9 mouse cellular contexts compared by ENCODE assay signal in genomic region chr2:73745647-73746374, GRCm38 (mm10). TPM values are rescaled to one million over a fixed set of nuclear protein-coding genes. Genes with fewer than 3 reads are reported as not detected.
DNase-seq lines count a peak whose midpoint lies in the region; ATAC-seq lines count a peak whose summit lies in the region.
"Had no signal": no experiment of that assay in that cellular context is flagged by ENCODE, and none has a peak within 500 bp of the region (broad histone marks: within the 10 kb centered on the region; RNA-seq: fewer than 3 reads in every experiment).

No protein-coding gene starts in this region.

- no peak overlapping the region for H3K4me2 ChIP-seq in forebrain, embryonic 14.5 days (ENCODE audit: low read length)
- no peak overlapping the region for H3K4me2 ChIP-seq in forebrain, embryonic 12.5 days
- H3K4me2 ChIP-seq in embryonic facial prominence, embryonic 14.5 days (ENCODE audit: low read depth, low read length): no peak overlapping the region
- H3K4me2 ChIP-seq: embryonic facial prominence, embryonic 12.5 days had no signal

- H3K9ac ChIP-seq in forebrain, embryonic 14.5 days (ENCODE audit: low read length): no peak overlapping the region
- no peak overlapping the region for H3K9ac ChIP-seq in forebrain, embryonic 12.5 days
- no peak overlapping the region for H3K9ac ChIP-seq in embryonic facial prominence, embryonic 14.5 days (ENCODE audit: low read depth, low read length)
- H3K9ac ChIP-seq: embryonic facial prominence, embryonic 12.5 days had no signal

- 72% methylated on average over 3 of the region's 3 CpGs for WGBS in forebrain, embryonic 14.5 days
- 67% methylated on average over 3 of the region's 3 CpGs for WGBS in forebrain, embryonic 12.5 days
- WGBS in embryonic facial prominence, embryonic 14.5 days: 45% methylated on average over 3 of the region's 3 CpGs

- H3K4me3 ChIP-seq in forebrain, embryonic 14.5 days (ENCODE audit: low read depth, low read length): no peak overlapping the region
- no peak overlapping the region for H3K4me3 ChIP-seq in forebrain, embryonic 12.5 days (replicated peaks)
- H3K4me3 ChIP-seq in embryonic facial prominence, embryonic 14.5 days (ENCODE audit: low read depth, low read length): no peak overlapping the region
- H3K4me3 ChIP-seq: embryonic facial prominence, embryonic 12.5 days had no signal

- intact Hi-C loops in left cerebral cortex, postnatal 14 days (cut with DNase I): no loop called here

- no peaks in the 10 kb centered on the region for H3K36me3 ChIP-seq in forebrain, embryonic 14.5 days (ENCODE audit: control insufficient read depth, insufficient read depth, low read length)
- no peaks in the 10 kb centered on the region for H3K36me3 ChIP-seq in forebrain, embryonic 12.5 days (replicated peaks)
- H3K36me3 ChIP-seq in embryonic facial prominence, embryonic 14.5 days (ENCODE audit: control insufficient read depth, insufficient read depth, low read length): no peaks in the 10 kb centered on the region
- H3K36me3 ChIP-seq: embryonic facial prominence, embryonic 12.5 days had no signal

- H3K27ac ChIP-seq in forebrain, embryonic 14.5 days (ENCODE audit: low read depth, low read length): no peak overlapping the region
- no peak overlapping the region for H3K27ac ChIP-seq in forebrain, embryonic 12.5 days
- no peak overlapping the region for H3K27ac ChIP-seq in embryonic facial prominence, embryonic 14.5 days (replicated peaks; ENCODE audit: low read depth, low read length)
- H3K27ac ChIP-seq: embryonic facial prominence, embryonic 12.5 days had no signal

- ATAC-seq in forebrain, embryonic 14.5 days: no peak
- ATAC-seq in forebrain, embryonic 12.5 days (ENCODE audit: low FRiP score): no peak
- no peak for ATAC-seq in embryonic facial prominence, embryonic 14.5 days (ENCODE audit: low read depth)

- no peaks in the 10 kb centered on the region for H3K9me3 ChIP-seq in forebrain, embryonic 14.5 days (replicated peaks; ENCODE audit: control insufficient read depth, low read length)
- no peaks in the 10 kb centered on the region for H3K9me3 ChIP-seq in forebrain, embryonic 12.5 days
- no peaks in the 10 kb centered on the region for H3K9me3 ChIP-seq in embryonic facial prominence, embryonic 14.5 days (ENCODE audit: control insufficient read depth, low read length)
- H3K9me3 ChIP-seq: embryonic facial prominence, embryonic 12.5 days had no signal

- H3K27me3 ChIP-seq in forebrain, embryonic 14.5 days (replicated peaks; ENCODE audit: control insufficient read depth, insufficient read depth, low read length): no peaks in the 10 kb centered on the region
- H3K27me3 ChIP-seq in forebrain, embryonic 12.5 days: no peaks in the 10 kb centered on the region
- no peaks in the 10 kb centered on the region for H3K27me3 ChIP-seq in embryonic facial prominence, embryonic 14.5 days (replicated peaks; ENCODE audit: control insufficient read depth, insufficient read depth, low read length)
- H3K27me3 ChIP-seq: embryonic facial prominence, embryonic 12.5 days had no signal

- peak; percentile 33 for DNase-seq in forebrain, embryonic 14.5 days (ENCODE audit: low spot score)
- peak; percentile 41 to 64 for DNase-seq in left cerebral cortex, postnatal 14 days (ENCODE audit: low spot score in 2 of 2)
- DNase-seq in left cerebral cortex, adult 8-10 months (ENCODE audit: low spot score in 2 of 2): no peak
- DNase-seq in embryonic facial prominence, embryonic 14.5 days (ENCODE audit: low spot score): peak; percentile 17
- DNase-seq in lung, postnatal 36 days: peak; percentile 70
- no peak for DNase-seq in ovary, postnatal 10 days (ENCODE audit: low spot score)
- no peak for DNase-seq in urinary bladder, postnatal 4 days (ENCODE audit: low spot score in 2 of 2)

- H3K4me1 ChIP-seq in forebrain, embryonic 14.5 days (ENCODE audit: control insufficient read depth, insufficient read depth, low read length): no peaks in the 10 kb centered on the region
- H3K4me1 ChIP-seq in forebrain, embryonic 12.5 days: no peaks in the 10 kb centered on the region
- H3K4me1 ChIP-seq in embryonic facial prominence, embryonic 14.5 days (ENCODE audit: control insufficient read depth, insufficient read depth, low read length): no peaks in the 10 kb centered on the region

RNA-seq across cellular contexts. Expression of gene Chn1, which starts 29.3 kb away (rescaled TPM):
- polyA plus RNA-seq in forebrain, embryonic 14.5 days (2014; fragmentation: Nextera tagmentation; extraction: Ambion mirVana): 93.5 and 98.9 TPM in 2 replicates
- 62.3 and 66.0 TPM in 2 replicates for polyA plus RNA-seq in forebrain, embryonic 12.5 days (2016; fragmentation: Nextera tagmentation; extraction: Ambion mirVana)
- total RNA-seq in left cerebral cortex, postnatal 14 days (2021): 1,000 to 10,000 TPM; 1,177 to 1,299 TPM
- 1,000 to 10,000 TPM; 1,322 to 1,483 (median 1,424) TPM for total RNA-seq in left cerebral cortex, adult 8-10 months (2022)
- polyA plus RNA-seq in embryonic facial prominence, embryonic 14.5 days (2014; fragmentation: Nextera tagmentation; extraction: Ambion mirVana): 35.5 and 36.0 TPM in 2 replicates

Comparison
In these comparisons a context has a peak if more than half of its experiments do, and no peak if none do; other contexts are left out.
1. DNase-seq: peak in forebrain, embryonic 14.5 days (single experiment), left cerebral cortex, postnatal 14 days (2 of 2), embryonic facial prominence, embryonic 14.5 days (single experiment) and lung, postnatal 36 days (single experiment); none in left cerebral cortex, adult 8-10 months (0 of 2), ovary, postnatal 10 days (single experiment) and urinary bladder, postnatal 4 days (0 of 2).